Mouse (Mus musculus) heart, adult 8-10 months (tissue): ENCODE measurements around the gene Tiam1. TPM values are rescaled to one million over a fixed set of nuclear protein-coding genes. Genes with fewer than 3 reads are reported as not detected.

ENCODE experiments used
- DNase-seq: peaks from one replicate; pipeline ENCODE4 v3.0.0; 2022; ENCODE audit warnings: low spot score
- total RNA-seq, 4 experiments: library from RNA; stranded (reverse); gene quantifications; 2 replicates each; pipeline ENCODE4 v1.2.4; 2022

The Tiam1 gene
- total RNA-seq, 4 experiments from 2014 or later: 4.7 to 7.3 (median 6.7) TPM

GRCm38 (mm10) chr16:90051051-90051450 is 92.5 kb downstream of the Tiam1 start:
- no peak for DNase-seq

- no peak for DNase-seq
Observed at GRCm38 (mm10) chr16:90047841-90048240, 95.7 kb downstream of the Tiam1 start.

GRCm38 (mm10) chr16:90046494-90047158 is 96.9 kb downstream of the Tiam1 start:
- peak; percentile 13 for DNase-seq

- no peak for DNase-seq
Observed at GRCm38 (mm10) chr16:90045611-90046010, 98.0 kb downstream of the Tiam1 start.

GRCm38 (mm10) chr16:90044004-90044754 is 99.4 kb downstream of the Tiam1 start:
- DNase-seq: peak; percentile 16

- peak; percentile 14 for DNase-seq
Observed at GRCm38 (mm10) chr16:90042874-90043273, 100.7 kb downstream of the Tiam1 start.

- no peak for DNase-seq
Observed at GRCm38 (mm10) chr16:90042386-90042785, 101.2 kb downstream of the Tiam1 start.

- DNase-seq: no peak
Observed at GRCm38 (mm10) chr16:90040771-90041364, 102.7 kb downstream of the Tiam1 start.

GRCm38 (mm10) chr16:90035595-90036110 is 107.9 kb downstream of the Tiam1 start:
- no peak for DNase-seq

GRCm38 (mm10) chr16:90030355-90030754 is 113.2 kb downstream of the Tiam1 start:
- no peak for DNase-seq

- no peak for DNase-seq
Observed at GRCm38 (mm10) chr16:90027886-90028285, 115.7 kb downstream of the Tiam1 start.

- DNase-seq: no peak
Observed at GRCm38 (mm10) chr16:90025526-90026172, 117.9 kb downstream of the Tiam1 start.

GRCm38 (mm10) chr16:90023665-90024010 is 119.9 kb downstream of the Tiam1 start:
- DNase-seq: no peak

GRCm38 (mm10) chr16:90022932-90023664 is 120.5 kb downstream of the Tiam1 start:
- DNase-seq: no peak

- DNase-seq: no peak
Observed at GRCm38 (mm10) chr16:90016046-90016445, 127.5 kb downstream of the Tiam1 start.

GRCm38 (mm10) chr16:90014596-90014995 is 129.0 kb downstream of the Tiam1 start:
- peak; percentile 23 for DNase-seq

- DNase-seq: no peak
Observed at GRCm38 (mm10) chr16:90011521-90012181, 131.9 kb downstream of the Tiam1 start.

GRCm38 (mm10) chr16:90008504-90008903 is 135.1 kb downstream of the Tiam1 start:
- DNase-seq: no peak

- no peak for DNase-seq
Observed at GRCm38 (mm10) chr16:90007391-90007977, 136.1 kb downstream of the Tiam1 start.

GRCm38 (mm10) chr16:90003556-90003955 is 140.0 kb downstream of the Tiam1 start:
- no peak for DNase-seq
